Mouse (Mus musculus) right cerebral cortex, postnatal 36 days (tissue): ENCODE data around the gene Cd247.

Experiments
- DNase-seq, 2 experiments: peaks; one replicate each; pipeline ENCODE4 v3.0.0; 2022; ENCODE audit warnings: low spot score in 2 of 2, mixed read lengths in 1 of 2

Gene Cd247

DNA sequence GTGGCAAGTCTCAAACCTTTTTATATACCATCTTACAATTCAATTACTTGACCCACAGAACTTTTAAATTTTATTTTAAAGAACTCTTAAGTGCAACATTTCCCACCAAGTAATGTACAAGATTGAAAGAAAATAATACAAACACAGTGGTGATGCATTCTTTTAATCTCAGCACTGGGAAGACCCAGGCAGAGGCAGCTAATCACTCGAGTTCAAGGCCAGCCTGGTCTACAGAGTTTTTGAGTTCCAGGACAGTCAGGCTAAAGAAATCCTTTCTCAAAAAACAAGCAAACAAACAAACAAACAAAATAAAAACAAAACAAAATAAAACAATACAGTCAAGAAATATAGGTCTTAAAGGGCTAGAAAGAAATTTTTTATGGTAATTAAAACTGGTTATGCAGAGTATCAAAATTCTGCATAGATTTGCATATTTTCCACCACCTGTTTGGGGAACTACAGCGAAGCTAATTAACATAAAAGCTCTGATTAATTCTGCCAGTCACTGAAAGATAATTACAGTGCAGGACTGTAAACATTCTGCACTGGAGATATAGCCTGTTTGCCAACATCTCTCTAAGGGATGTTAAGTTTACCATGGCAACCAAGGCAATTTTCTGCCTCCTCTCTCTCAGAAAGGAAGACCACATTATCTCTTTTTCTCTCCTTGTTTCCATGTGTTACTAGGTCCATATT is 125.4 kb downstream of the Cd247 start:
- DNase-seq = no peak

DNA sequence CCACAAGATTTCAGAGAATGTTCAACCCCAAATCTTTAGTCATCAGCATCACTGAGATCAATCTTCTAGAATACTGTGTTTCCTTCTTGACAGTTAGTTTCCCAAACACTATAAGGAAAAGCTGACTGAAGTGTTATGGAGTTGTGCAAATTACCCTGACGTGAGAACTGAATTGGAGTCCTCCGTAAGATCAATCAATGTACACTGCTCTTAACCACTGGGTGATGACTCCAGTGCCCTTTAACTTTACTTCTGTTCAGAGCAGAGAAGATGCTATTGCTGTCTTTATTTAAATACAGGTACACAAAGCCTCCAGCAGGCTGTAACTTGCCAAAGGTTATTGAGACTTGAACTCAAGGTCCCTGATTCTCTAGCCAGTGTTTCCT is 125.9 kb downstream of the Cd247 start:
- DNase-seq = no peak

DNA sequence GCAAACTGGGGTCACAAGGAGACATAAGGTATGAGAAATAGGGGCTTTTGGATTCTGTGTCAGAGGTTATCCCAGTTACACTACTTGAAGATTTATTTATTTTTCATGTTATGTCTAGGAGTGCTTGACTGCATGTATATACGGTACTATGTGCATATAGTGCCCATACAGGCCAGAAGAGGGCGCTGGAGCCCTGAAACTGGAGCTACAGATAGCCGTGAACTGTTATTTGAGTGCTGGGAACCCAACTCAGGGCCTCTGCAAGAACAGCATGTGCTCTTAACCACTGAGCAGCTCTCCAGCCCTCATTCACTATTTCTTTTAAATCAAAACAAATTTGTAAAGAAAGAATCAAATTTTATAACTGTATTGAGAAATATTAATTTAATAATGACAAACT is 132.5 kb downstream of the Cd247 start:
- no peak for DNase-seq

DNA sequence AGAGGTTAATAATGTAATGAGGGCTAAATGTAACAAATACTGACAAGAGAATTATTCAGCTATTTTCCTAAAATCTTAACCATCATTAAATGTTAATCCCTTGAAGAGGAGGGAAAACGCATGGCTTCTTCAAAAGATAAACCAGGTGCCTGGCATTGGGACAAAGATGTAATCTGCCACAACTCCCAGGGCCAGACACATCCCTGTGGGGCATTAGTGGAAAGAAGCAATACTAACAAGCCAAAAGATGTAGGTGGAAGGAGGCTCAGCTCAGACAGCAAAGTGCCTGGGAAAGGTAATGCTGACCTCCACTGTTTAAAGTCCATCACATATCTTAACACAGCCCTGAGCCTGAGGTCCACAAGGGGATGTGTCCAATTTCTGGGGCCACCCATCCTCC is 134.0 kb downstream of the Cd247 start:
- DNase-seq = no peak

DNA sequence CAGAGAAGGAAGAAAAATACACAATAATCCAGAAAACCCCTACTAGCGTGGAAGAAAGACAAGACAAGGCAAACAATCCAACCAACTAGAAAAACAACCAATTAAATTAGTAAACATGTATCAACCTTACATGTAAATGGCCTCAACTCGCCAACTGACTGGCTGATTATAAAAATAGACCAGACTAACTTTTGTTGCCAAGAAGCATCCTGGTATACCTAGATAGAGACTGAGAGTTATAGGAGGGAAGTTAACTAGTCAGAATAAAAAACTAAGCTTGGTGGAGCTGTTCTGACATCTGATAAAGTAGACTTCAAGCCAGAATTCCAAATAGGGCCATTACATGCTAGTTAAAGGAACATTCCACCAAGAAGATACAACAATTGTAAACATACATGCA is 136.7 kb downstream of the Cd247 start:
- no peak for DNase-seq
